Mouse (Mus musculus): ENCODE measurements at regions not wholly inside any gene's neighbourhood (a gene's known extent, or its start where the extent isn't known, plus 50 kb on each side); places are given as distances from the start of the nearest gene placed in this dataset.

DNA sequence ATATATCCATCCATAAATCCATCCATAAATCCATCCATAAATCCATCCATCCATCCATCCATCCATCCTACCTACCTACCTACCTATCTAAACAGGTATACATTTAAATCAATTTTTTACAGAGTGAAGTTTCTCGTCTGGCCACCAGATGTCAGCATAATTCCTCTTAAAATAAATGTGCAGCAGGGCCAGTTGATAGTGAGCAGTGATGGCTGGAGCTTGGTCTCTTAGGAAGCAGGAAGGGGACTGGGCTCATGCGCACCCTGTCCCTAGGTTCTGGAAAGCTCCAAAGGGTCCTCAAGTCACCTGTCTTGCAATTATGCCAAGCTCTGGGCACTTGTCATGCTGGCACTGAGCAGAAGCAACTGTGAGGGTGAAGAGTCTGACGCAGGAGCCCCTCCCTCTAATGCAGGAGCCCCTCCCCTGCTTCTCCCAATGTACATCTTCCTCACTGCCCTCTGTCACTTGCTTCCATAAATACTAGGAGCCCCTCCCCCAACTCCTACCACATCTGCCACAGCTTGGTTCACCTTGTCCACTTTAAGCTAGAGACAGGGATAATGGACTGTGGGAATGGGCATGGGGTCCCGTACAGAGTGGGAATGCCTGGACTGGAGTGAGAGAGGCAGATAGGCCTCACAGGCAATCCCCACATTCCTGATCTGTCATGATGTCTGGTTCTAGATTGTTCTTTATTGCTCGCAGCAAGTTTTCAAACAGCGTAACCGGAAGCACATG lies 116.9 kb downstream of the Tex29 start:
- Histone ChIP-seq H3K27ac (ENCODE audit: insufficient read depth, low read depth, low read length) (no peak overlapping the region), H3K36me3 (ENCODE audit: control insufficient read depth, insufficient read depth, low read length) (no peaks in the 10 kb centered on the region), H3K4me1 (ENCODE audit: control insufficient read depth, insufficient read depth, low read length) (no peaks in the 10 kb centered on the region), H3K27me3 (replicated peaks; ENCODE audit: control insufficient read depth, insufficient read depth, low read length) (no peaks in the 10 kb centered on the region), H3K4me3 (ENCODE audit: insufficient read depth, low read depth, low read length) (no peak overlapping the region)
- TF ChIP-seq POLR2A (IDR thresholded peaks at IDR 0.05; ENCODE audit: low read depth, low read length) (no peak), CTCF (conservative IDR thresholded peaks at IDR 0.05; ENCODE audit: insufficient read depth, insufficient read length, low read depth, low read length) (peak; percentile 30)
- WGBS: 67% methylated on average over 7 of the region's 7 CpGs
- DNase-seq: peak; percentile 63

- no peak overlapping the region for H3K4me3 ChIP-seq (ENCODE audit: insufficient read depth, low read depth, low read length)
- no peaks in the 10 kb centered on the region for H3K4me1 ChIP-seq (ENCODE audit: control insufficient read depth, insufficient read depth, low read length)
- no peak for DNase-seq
- H3K27me3 ChIP-seq (replicated peaks; ENCODE audit: control insufficient read depth, insufficient read depth, low read length): no peaks in the 10 kb centered on the region
- no peaks in the 10 kb centered on the region for H3K36me3 ChIP-seq (ENCODE audit: control insufficient read depth, insufficient read depth, low read length)
- 56% methylated on average over 5 of the region's 5 CpGs for WGBS
- no peak for TF ChIP-seq CTCF (conservative IDR thresholded peaks at IDR 0.05; ENCODE audit: insufficient read depth, insufficient read length, low read depth, low read length)
- TF ChIP-seq POLR2A (IDR thresholded peaks at IDR 0.05; ENCODE audit: low read depth, low read length): no peak
- H3K27ac ChIP-seq (ENCODE audit: insufficient read depth, low read depth, low read length): no peak overlapping the region
Observed at GRCm38 (mm10) chr8:11958176-11958575, 117.9 kb downstream of the Tex29 start.

- WGBS: 80% methylated on average over 4 of the region's 4 CpGs
- DNase-seq: no peak
- H3K36me3 ChIP-seq (ENCODE audit: control insufficient read depth, insufficient read depth, low read length): no peaks in the 10 kb centered on the region
- H3K4me1 ChIP-seq (ENCODE audit: control insufficient read depth, insufficient read depth, low read length): no peaks in the 10 kb centered on the region
- no peak for TF ChIP-seq POLR2A (IDR thresholded peaks at IDR 0.05; ENCODE audit: low read depth, low read length)
- no peak for TF ChIP-seq CTCF (conservative IDR thresholded peaks at IDR 0.05; ENCODE audit: insufficient read depth, insufficient read length, low read depth, low read length)
- H3K4me3 ChIP-seq (ENCODE audit: insufficient read depth, low read depth, low read length): no peak overlapping the region
- no peaks in the 10 kb centered on the region for H3K27me3 ChIP-seq (replicated peaks; ENCODE audit: control insufficient read depth, insufficient read depth, low read length)
- H3K27ac ChIP-seq (ENCODE audit: insufficient read depth, low read depth, low read length): no peak overlapping the region
Observed at GRCm38 (mm10) chr8:11959466-11959865, 119.2 kb downstream of the Tex29 start.

- TF ChIP-seq POLR2A (IDR thresholded peaks at IDR 0.05; ENCODE audit: low read depth, low read length): no peak
- DNase-seq: peak; percentile 46
- H3K4me3 ChIP-seq (ENCODE audit: insufficient read depth, low read depth, low read length): no peak overlapping the region
- H3K36me3 ChIP-seq (ENCODE audit: control insufficient read depth, insufficient read depth, low read length): no peaks in the 10 kb centered on the region
- 21% methylated on average over 1 of the region's 1 CpGs for WGBS
- H3K27ac ChIP-seq (ENCODE audit: insufficient read depth, low read depth, low read length): no peak overlapping the region
- no peaks in the 10 kb centered on the region for H3K4me1 ChIP-seq (ENCODE audit: control insufficient read depth, insufficient read depth, low read length)
- no peaks in the 10 kb centered on the region for H3K27me3 ChIP-seq (replicated peaks; ENCODE audit: control insufficient read depth, insufficient read depth, low read length)
Observed at GRCm38 (mm10) chr8:11963575-11963974, 123.3 kb downstream of the Tex29 start.

- H3K4me1 ChIP-seq (ENCODE audit: control insufficient read depth, insufficient read depth, low read length): no peaks in the 10 kb centered on the region
- TF ChIP-seq CTCF (conservative IDR thresholded peaks at IDR 0.05; ENCODE audit: insufficient read depth, insufficient read length, low read depth, low read length): no peak
- no peak for TF ChIP-seq POLR2A (IDR thresholded peaks at IDR 0.05; ENCODE audit: low read depth, low read length)
- WGBS: 83% methylated on average over 7 of the region's 7 CpGs
- H3K27me3 ChIP-seq (replicated peaks; ENCODE audit: control insufficient read depth, insufficient read depth, low read length): no peaks in the 10 kb centered on the region
- H3K4me3 ChIP-seq (ENCODE audit: insufficient read depth, low read depth, low read length): no peak overlapping the region
- H3K27ac ChIP-seq (ENCODE audit: insufficient read depth, low read depth, low read length): no peak overlapping the region
- H3K36me3 ChIP-seq (ENCODE audit: control insufficient read depth, insufficient read depth, low read length): no peaks in the 10 kb centered on the region
- no peak for DNase-seq
Observed at GRCm38 (mm10) chr8:11967670-11968069, 127.4 kb downstream of the Tex29 start.

DNA sequence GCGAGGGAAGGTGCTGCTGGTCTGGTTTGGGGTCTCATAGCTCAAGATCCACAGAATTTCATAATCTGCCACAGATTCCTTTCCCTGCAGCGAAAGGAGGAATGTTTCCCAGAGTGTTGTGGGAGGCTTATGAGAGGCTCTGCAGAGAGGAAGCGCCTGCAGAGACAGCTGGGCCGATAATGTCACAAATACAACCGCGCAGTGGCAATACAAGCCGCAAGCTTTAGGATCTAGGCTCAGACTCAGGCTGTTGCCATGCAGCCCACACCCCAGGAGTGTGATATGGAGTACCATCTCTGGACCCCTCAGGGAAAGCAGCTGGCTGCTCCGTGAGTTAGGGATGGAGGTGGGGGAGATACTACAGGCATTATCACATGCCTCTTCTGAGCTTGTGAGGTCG lies 130.2 kb downstream of the Tex29 start:
- no peak for DNase-seq
- WGBS: 92% methylated on average over 9 of the region's 9 CpGs
- Histone ChIP-seq H3K27me3 (replicated peaks; ENCODE audit: control insufficient read depth, insufficient read depth, low read length) (no peaks in the 10 kb centered on the region), H3K4me3 (ENCODE audit: insufficient read depth, low read depth, low read length) (no peak overlapping the region), H3K27ac (ENCODE audit: insufficient read depth, low read depth, low read length) (no peak overlapping the region), H3K36me3 (ENCODE audit: control insufficient read depth, insufficient read depth, low read length) (no peaks in the 10 kb centered on the region), H3K4me1 (ENCODE audit: control insufficient read depth, insufficient read depth, low read length) (no peaks in the 10 kb centered on the region)
- TF ChIP-seq CTCF (conservative IDR thresholded peaks at IDR 0.05; ENCODE audit: insufficient read depth, insufficient read length, low read depth, low read length) (no peak), POLR2A (IDR thresholded peaks at IDR 0.05; ENCODE audit: low read depth, low read length) (no peak)

- no peaks in the 10 kb centered on the region for H3K4me1 ChIP-seq (ENCODE audit: control insufficient read depth, insufficient read depth, low read length)
- no peak overlapping the region for H3K27ac ChIP-seq (ENCODE audit: insufficient read depth, low read depth, low read length)
- no peak for DNase-seq
- WGBS: 58% methylated on average over 10 of the region's 10 CpGs
- H3K4me3 ChIP-seq (ENCODE audit: insufficient read depth, low read depth, low read length): no peak overlapping the region
- TF ChIP-seq POLR2A (IDR thresholded peaks at IDR 0.05; ENCODE audit: low read depth, low read length): no peak
- no peak for TF ChIP-seq CTCF (conservative IDR thresholded peaks at IDR 0.05; ENCODE audit: insufficient read depth, insufficient read length, low read depth, low read length)
- H3K27me3 ChIP-seq (replicated peaks; ENCODE audit: control insufficient read depth, insufficient read depth, low read length): no peaks in the 10 kb centered on the region
- H3K36me3 ChIP-seq (ENCODE audit: control insufficient read depth, insufficient read depth, low read length): no peaks in the 10 kb centered on the region
Observed at GRCm38 (mm10) chr8:11973436-11973835, 133.2 kb downstream of the Tex29 start.
